Mouse (Mus musculus): ENCODE results near the gene H2afy2.

H2afy2 gene

GRCm38 (mm10) chr10:61720331-61720730 lies 63.6 kb downstream of the H2afy2 start:
- DNase-seq: no peak

GRCm38 (mm10) chr10:61717406-61718296 lies 66.3 kb downstream of the H2afy2 start:
- DNase-seq: no peak

GRCm38 (mm10) chr10:61715996-61716864 lies 67.7 kb downstream of the H2afy2 start:
- DNase-seq: no peak

GRCm38 (mm10) chr10:61715462-61715837 lies 68.5 kb downstream of the H2afy2 start:
- no peak for DNase-seq

GRCm38 (mm10) chr10:61714771-61715461 lies 69.0 kb downstream of the H2afy2 start, which contains the start of gene Aifm2:
Gene Aifm2, plus strand, starts transcription at chr10:61715263.
- DNase-seq: peak; percentile 30

GRCm38 (mm10) chr10:61714146-61714545 lies 69.8 kb downstream of the H2afy2 start:
- no peak for DNase-seq

GRCm38 (mm10) chr10:61713601-61714000 lies 70.3 kb downstream of the H2afy2 start:
- DNase-seq: no peak

- DNase-seq: no peak
Measured at GRCm38 (mm10) chr10:61706412-61707375, 77.3 kb downstream of the H2afy2 start.

GRCm38 (mm10) chr10:61704663-61705062 lies 79.3 kb downstream of the H2afy2 start:
- DNase-seq: no peak

- no peak for DNase-seq
Measured at GRCm38 (mm10) chr10:61697028-61697427, 86.9 kb downstream of the H2afy2 start.

GRCm38 (mm10) chr10:61696560-61696823 lies 87.5 kb downstream of the H2afy2 start:
- DNase-seq: no peak

GRCm38 (mm10) chr10:61695703-61696559 lies 88.0 kb downstream of the H2afy2 start:
- DNase-seq: no peak

- DNase-seq: peak; percentile 94
Measured at GRCm38 (mm10) chr10:61694870-61695670, 88.9 kb downstream of the H2afy2 start, which contains the start of gene Tysnd1. Gene Tysnd1, plus strand, starts transcription at chr10:61695514.

GRCm38 (mm10) chr10:61693563-61693962 lies 90.4 kb downstream of the H2afy2 start:
- DNase-seq: no peak

GRCm38 (mm10) chr10:61689405-61689804 lies 94.5 kb downstream of the H2afy2 start:
- no peak for DNase-seq
